In genomic region chr6:29506834-29507233, GRCm38 (mm10) we compare ENCODE assay signal across 10 mouse cellular contexts. TPM values are rescaled to one million over a fixed set of nuclear protein-coding genes. Genes with fewer than 3 reads are reported as not detected.
A peak's percentile ranks its signal among the peaks of the same experiment; 100 is the strongest.
DNase-seq lines count a peak whose midpoint lies in the region; ATAC-seq and TF ChIP-seq lines count a peak whose summit lies in the region.
"Had no signal": no experiment of that assay in that cellular context is flagged by ENCODE, and none has a peak within 500 bp of the region (broad histone marks: within the 10 kb centered on the region; RNA-seq: fewer than 3 reads in every experiment).

No protein-coding gene starts in this region.

- H3K9me3 ChIP-seq in heart, postnatal 0 days (replicated peaks; ENCODE audit: control insufficient read depth, low read length): no peaks in the 10 kb centered on the region
- H3K9me3 ChIP-seq in embryonic facial prominence, embryonic 13.5 days: no peaks in the 10 kb centered on the region
- no peaks in the 10 kb centered on the region for H3K9me3 ChIP-seq in hindbrain, postnatal 0 days (ENCODE audit: low read length)
- no peaks in the 10 kb centered on the region for H3K9me3 ChIP-seq in midbrain, embryonic 13.5 days

- H3K4me3 ChIP-seq in heart, postnatal 0 days (ENCODE audit: low read depth, low read length): peak overlapping the region; percentile 55
- H3K4me3 ChIP-seq in embryonic facial prominence, embryonic 13.5 days: peak overlapping the region; percentile 67
- H3K4me3 ChIP-seq in hindbrain, postnatal 0 days (ENCODE audit: low read length): peak overlapping the region; percentile 44
- peak overlapping the region; percentile 47 for H3K4me3 ChIP-seq in midbrain, embryonic 13.5 days (replicated peaks)

- no peak for TF ChIP-seq CTCF in heart, postnatal 0 days (IDR thresholded peaks at IDR 0.05; ENCODE audit: low read depth)
- no peak for TF ChIP-seq CTCF in hindbrain, postnatal 0 days (IDR thresholded peaks at IDR 0.05; ENCODE audit: low read depth)

- no peak overlapping the region for H3K27ac ChIP-seq in heart, postnatal 0 days (ENCODE audit: low read depth)
- no peak overlapping the region for H3K27ac ChIP-seq in embryonic facial prominence, embryonic 13.5 days
- no peak overlapping the region for H3K27ac ChIP-seq in hindbrain, postnatal 0 days
- H3K27ac ChIP-seq in midbrain, embryonic 13.5 days: no peak overlapping the region

- peak overlapping the region; percentile 80 for H3K4me2 ChIP-seq in heart, postnatal 0 days (ENCODE audit: low read depth, low read length)
- peak overlapping the region; percentile 70 for H3K4me2 ChIP-seq in embryonic facial prominence, embryonic 13.5 days
- H3K4me2 ChIP-seq in hindbrain, postnatal 0 days (ENCODE audit: low read depth, low read length): peak overlapping the region; percentile 65
- peak overlapping the region; percentile 65 for H3K4me2 ChIP-seq in midbrain, embryonic 13.5 days (replicated peaks)

- H3K9ac ChIP-seq in heart, postnatal 0 days (replicated peaks; ENCODE audit: low read depth, low read length): peak overlapping the region; percentile 58; the same call in 1 of the 2 replicates
- H3K9ac ChIP-seq in embryonic facial prominence, embryonic 13.5 days: peak overlapping the region; percentile 80
- no peak overlapping the region for H3K9ac ChIP-seq in hindbrain, postnatal 0 days (replicated peaks; ENCODE audit: low read length)
- 0 out of 2 replicates have a peak overlapping the region, but pooled peaks have one; percentile 19 for H3K9ac ChIP-seq in midbrain, embryonic 13.5 days (replicated peaks)

- peaks cover 17% of the 10 kb centered on the region for H3K27me3 ChIP-seq in heart, postnatal 0 days (ENCODE audit: control insufficient read depth, insufficient read depth, low read length)
- H3K27me3 ChIP-seq in embryonic facial prominence, embryonic 13.5 days: 0 out of 2 replicates have a peak, but pooled peaks cover 3% of the 10 kb centered on the region
- no peaks in the 10 kb centered on the region for H3K27me3 ChIP-seq in hindbrain, postnatal 0 days (ENCODE audit: insufficient read depth, low read length)
- peaks cover 56% of the 10 kb centered on the region for H3K27me3 ChIP-seq in midbrain, embryonic 13.5 days

- intact Hi-C loops in heart, postnatal 36 days (cut with DNase I): no loop called here
- intact Hi-C loops in gastrocnemius, postnatal 36 days (cut with DNase I): no loop called here

- no peak for TF ChIP-seq EP300 in heart, postnatal 0 days (IDR thresholded peaks at IDR 0.05; ENCODE audit: low read depth)

- no peak for DNase-seq in heart, postnatal 0 days (ENCODE audit: low spot score)
- no peak for DNase-seq in heart, postnatal 36 days
- DNase-seq in hindbrain, postnatal 0 days (ENCODE audit: low spot score): no peak
- no peak for DNase-seq in right cerebral cortex, postnatal 14 days
- no peak for DNase-seq in gastrocnemius, postnatal 36 days
- DNase-seq in adrenal gland, adult (ENCODE audit: inconsistent age in 2 of 2, low spot score in 1 of 2): no peak
- DNase-seq: adrenal gland, adult 8-10 months had no signal

- H3K4me1 ChIP-seq in heart, postnatal 0 days (ENCODE audit: control insufficient read depth, insufficient read depth): 0 out of 2 replicates have a peak, but pooled peaks cover 18% of the 10 kb centered on the region
- peaks cover 51% of the 10 kb centered on the region for H3K4me1 ChIP-seq in embryonic facial prominence, embryonic 13.5 days
- no peaks in the 10 kb centered on the region for H3K4me1 ChIP-seq in hindbrain, postnatal 0 days (ENCODE audit: insufficient read depth, low read length)
- H3K4me1 ChIP-seq in midbrain, embryonic 13.5 days (replicated peaks): peaks cover 11% of the 10 kb centered on the region

- H3K36me3 ChIP-seq in heart, postnatal 0 days (replicated peaks; ENCODE audit: control insufficient read depth, insufficient read depth, low read length): no peaks in the 10 kb centered on the region
- H3K36me3 ChIP-seq in embryonic facial prominence, embryonic 13.5 days: peaks cover 21% of the 10 kb centered on the region; the same call in 1 of the 2 replicates
- no peaks in the 10 kb centered on the region for H3K36me3 ChIP-seq in hindbrain, postnatal 0 days (ENCODE audit: insufficient read depth, low read length)
- H3K36me3 ChIP-seq in midbrain, embryonic 13.5 days: no peaks in the 10 kb centered on the region

- 25% methylated on average over 8 of the region's 8 CpGs for WGBS in heart, postnatal 0 days
- WGBS in embryonic facial prominence, embryonic 13.5 days: 12% methylated on average over 8 of the region's 8 CpGs
- WGBS in hindbrain, postnatal 0 days: 32% methylated on average over 8 of the region's 8 CpGs
- 24% methylated on average over 8 of the region's 8 CpGs for WGBS in midbrain, embryonic 13.5 days

- no peak for ATAC-seq in heart, postnatal 0 days (ENCODE audit: insufficient read depth, low read depth)
- ATAC-seq in embryonic facial prominence, embryonic 13.5 days (ENCODE audit: insufficient number of reproducible peaks, insufficient read depth, low FRiP score, low TSS enrichment, low read depth): no peak
- peak; percentile 24; the same call in 1 of the 2 replicates for ATAC-seq in hindbrain, postnatal 0 days
- ATAC-seq in midbrain, embryonic 13.5 days: peak; percentile 60

RNA-seq across cellular contexts. Expression of gene Kcp, which starts 0.9 kb away (rescaled TPM):
- 6.2 and 17.9 TPM in 2 replicates for total RNA-seq in heart, postnatal 0 days (2014; rRNA removed; ENCODE audit: low replicate concordance)
- polyA plus RNA-seq in heart, postnatal 0 days (2015; fragmentation: Nextera tagmentation; extraction: Ambion mirVana): 4.2 and 4.7 TPM in 2 replicates
- total RNA-seq in heart, postnatal 36 days (2021): 1 to 10 TPM; 2.7 to 5.8 TPM
- polyA plus RNA-seq in embryonic facial prominence, embryonic 13.5 days (2015; fragmentation: Nextera tagmentation; extraction: Ambion mirVana): 37.9 and 44.7 TPM in 2 replicates
- total RNA-seq in hindbrain, postnatal 0 days (2014; rRNA removed): 13.1 and 27.5 TPM in 2 replicates
- polyA plus RNA-seq in hindbrain, postnatal 0 days (2015; fragmentation: Nextera tagmentation; extraction: Ambion mirVana): 7.6 and 7.7 TPM in 2 replicates
- 11.7 and 14.0 TPM in 2 replicates for polyA plus RNA-seq in midbrain, embryonic 13.5 days (2015; fragmentation: Nextera tagmentation; extraction: Ambion mirVana)
- total RNA-seq in gastrocnemius, postnatal 36 days (2021): 1 to 10 TPM; 5.4 to 5.9 TPM

RNA-seq across cellular contexts. Expression of gene Irf5, which starts 19.6 kb away (rescaled TPM):
- 3.5 and 3.6 TPM in 2 replicates for total RNA-seq in heart, postnatal 0 days (2014; rRNA removed; ENCODE audit: low replicate concordance)
- polyA plus RNA-seq in heart, postnatal 0 days (2015; fragmentation: Nextera tagmentation; extraction: Ambion mirVana): 2.3 and 2.7 TPM in 2 replicates
- 1 to 10 TPM; 3.1 to 3.7 TPM for total RNA-seq in heart, postnatal 36 days (2021)
- 3.6 and 4.6 TPM in 2 replicates for polyA plus RNA-seq in embryonic facial prominence, embryonic 13.5 days (2015; fragmentation: Nextera tagmentation; extraction: Ambion mirVana)
- total RNA-seq in hindbrain, postnatal 0 days (2014; rRNA removed): 2.4 and 3.9 TPM in 2 replicates
- 1.8 and 2.1 TPM in 2 replicates for polyA plus RNA-seq in hindbrain, postnatal 0 days (2015; fragmentation: Nextera tagmentation; extraction: Ambion mirVana)
- polyA plus RNA-seq in midbrain, embryonic 13.5 days (2015; fragmentation: Nextera tagmentation; extraction: Ambion mirVana): 1.3 and 1.6 TPM in 2 replicates
- 1 to 10 TPM; 1.6 to 3.7 TPM for total RNA-seq in gastrocnemius, postnatal 36 days (2021)

RNA-seq across cellular contexts. Expression of gene Atp6v1fnb, which starts 35.6 kb away (rescaled TPM):
- total RNA-seq in heart, postnatal 0 days (2014; rRNA removed; ENCODE audit: low replicate concordance): not detected in 2 replicates
- polyA plus RNA-seq in heart, postnatal 0 days (2015; fragmentation: Nextera tagmentation; extraction: Ambion mirVana): not detected in 2 replicates
- not detected for total RNA-seq in heart, postnatal 36 days (2021)
- 0.32 TPM in 1 of 2 replicates, not detected in the other for polyA plus RNA-seq in embryonic facial prominence, embryonic 13.5 days (2015; fragmentation: Nextera tagmentation; extraction: Ambion mirVana)
- 0.47 TPM in 1 of 2 replicates, not detected in the other for total RNA-seq in hindbrain, postnatal 0 days (2014; rRNA removed)
- 0.59 TPM in 1 of 2 replicates, not detected in the other for polyA plus RNA-seq in hindbrain, postnatal 0 days (2015; fragmentation: Nextera tagmentation; extraction: Ambion mirVana)
- 0.47 and 0.53 TPM in 2 replicates for polyA plus RNA-seq in midbrain, embryonic 13.5 days (2015; fragmentation: Nextera tagmentation; extraction: Ambion mirVana)
- not detected for total RNA-seq in gastrocnemius, postnatal 36 days (2021)
- total RNA-seq: CH12.LX had no signal

RNA-seq across cellular contexts. Expression of gene Atp6v1f, which starts 39.3 kb away (rescaled TPM):
- total RNA-seq in heart, postnatal 0 days (2014; rRNA removed; ENCODE audit: low replicate concordance): 162 and 247 TPM in 2 replicates
- 228 and 238 TPM in 2 replicates for polyA plus RNA-seq in heart, postnatal 0 days (2015; fragmentation: Nextera tagmentation; extraction: Ambion mirVana)
- total RNA-seq in heart, postnatal 36 days (2021): 100 to 1,000 TPM; 105 to 107 TPM
- 221 and 233 TPM in 2 replicates for polyA plus RNA-seq in embryonic facial prominence, embryonic 13.5 days (2015; fragmentation: Nextera tagmentation; extraction: Ambion mirVana)
- total RNA-seq in hindbrain, postnatal 0 days (2014; rRNA removed): 229 and 240 TPM in 2 replicates
- polyA plus RNA-seq in hindbrain, postnatal 0 days (2015; fragmentation: Nextera tagmentation; extraction: Ambion mirVana): 371 and 385 TPM in 2 replicates
- polyA plus RNA-seq in midbrain, embryonic 13.5 days (2015; fragmentation: Nextera tagmentation; extraction: Ambion mirVana): 309 and 328 TPM in 2 replicates
- 100 to 1,000 TPM in 1 of 2 experiments, 10 to 100 TPM in 1; 94.2 to 103 TPM for total RNA-seq in gastrocnemius, postnatal 36 days (2021)

Comparison
In these comparisons a context has a peak if more than half of its experiments do, and no peak if none do; other contexts are left out.
1. ATAC-seq: peak in hindbrain, postnatal 0 days (single experiment) and midbrain, embryonic 13.5 days (single experiment); none in heart, postnatal 0 days (single experiment) and embryonic facial prominence, embryonic 13.5 days (single experiment).
2. Peak in every context shown above with its lines, with median percentiles within 50 percentile points of each other: H3K4me2 ChIP-seq and H3K4me3 ChIP-seq.